Mouse (Mus musculus): ENCODE results near the gene 1700003E16Rik.

- TF ChIP-seq CTCF (IDR thresholded peaks at IDR 0.05; ENCODE audit: low read depth, low read length) (no peak), POLR2A (IDR thresholded peaks at IDR 0.05; ENCODE audit: borderline replicate concordance, low read depth, low read length) (no peak)
Measured at GRCm38 (mm10) chr6:83205851-83206250, 49.6 kb downstream of the 1700003E16Rik start.

Measured in bone marrow macrophage, adult 2 months (primary cell).